Mouse (Mus musculus) hindbrain, postnatal 0 days (tissue): ENCODE results near the gene Gm26938. TPM values are rescaled to one million over a fixed set of nuclear protein-coding genes. Genes with fewer than 3 reads are reported as not detected.

Experiments
- ATAC-seq: fragments of 200-750 bp; cut with Nextera tagmentation; 2 replicates; pipeline ENCODE4 v1.8.0; 2017; ENCODE audit warnings: mild to moderate bottlenecking, moderate TSS enrichment, moderate library complexity
- DNase-seq: peaks from one replicate; pipeline ENCODE4 v3.0.0-alpha.2; 2015; ENCODE audit warnings: low spot score
- H3K27ac ChIP-seq: fragments of 300-500 bp; sonication (generic); 2 replicates; pipeline ENCODE4 v1.5.1; 2014; ENCODE audit warnings: mild to moderate bottlenecking
- H3K27me3 ChIP-seq: fragments of 300-500 bp; sonication (generic); 2 replicates; pipeline ENCODE4 v1.6.1; 2014; ENCODE audit warnings: low read length, mixed read lengths; ENCODE audit not compliant: insufficient read depth
- H3K36me3 ChIP-seq: fragments of 300-500 bp; sonication (generic); 2 replicates; pipeline ENCODE4 v1.6.1; 2014; ENCODE audit warnings: low read length, mixed read lengths; ENCODE audit not compliant: insufficient read depth
- H3K4me1 ChIP-seq: fragments of 300-500 bp; sonication (generic); 2 replicates; pipeline ENCODE4 v1.6.1; 2014; ENCODE audit warnings: antibody characterized with exemption, low read length, mixed read lengths; ENCODE audit not compliant: insufficient read depth
- H3K4me2 ChIP-seq: fragments of 300-500 bp; sonication (generic); 2 replicates; pipeline ENCODE4 v1.6.1; 2014; ENCODE audit warnings: low read depth, mild to moderate bottlenecking, low read length, moderate library complexity, mixed read lengths
- H3K4me3 ChIP-seq: fragments of 300-500 bp; sonication (generic); 2 replicates; pipeline ENCODE4 v1.5.1; 2014; ENCODE audit warnings: low read length
- H3K9ac ChIP-seq: fragments of 300-500 bp; sonication (generic); replicated peaks from 2 replicates; pipeline ENCODE4 v1.6.1; 2014; ENCODE audit warnings: mild to moderate bottlenecking, low read length, moderate library complexity, mixed read lengths
- H3K9me3 ChIP-seq: fragments of 300-500 bp; sonication (generic); 2 replicates; pipeline ENCODE4 v1.6.1; 2016; ENCODE audit warnings: low read length, mixed read lengths
- CTCF ChIP-seq: IDR thresholded peaks from 2 replicates; pipeline ENCODE4 v1.5.1; 2016; ENCODE audit warnings: antibody characterized with exemption, control low read depth, low read depth
- WGBS: fragments of 180-500 bp; shearing (Covaris S2); extraction: QIAGEN DNeasy Blood & Tissue Kit; methylation state at CpG from one replicate; pipeline ENCODE4 v1.1.7; 2014; 5-methylcytosine and 5-hydroxymethylcytosine counted together
- polyA plus RNA-seq: library from polyadenylated mRNA; unstranded; fragments of >200 nt; fragmentation: Nextera tagmentation; extraction: Ambion mirVana; gene quantifications from 2 replicates; pipeline ENCODE4 v1.2.1, GENCODE M21; 2015
- total RNA-seq: library from RNA; depleted of rRNA; stranded (reverse); fragments of >200 nt; gene quantifications from 2 replicates; pipeline ENCODE4 v1.2.3, GENCODE M21; 2014

Gene Gm26938
- total and polyA plus RNA-seq, 2 experiments from 2014 or later, result not detected

DNA sequence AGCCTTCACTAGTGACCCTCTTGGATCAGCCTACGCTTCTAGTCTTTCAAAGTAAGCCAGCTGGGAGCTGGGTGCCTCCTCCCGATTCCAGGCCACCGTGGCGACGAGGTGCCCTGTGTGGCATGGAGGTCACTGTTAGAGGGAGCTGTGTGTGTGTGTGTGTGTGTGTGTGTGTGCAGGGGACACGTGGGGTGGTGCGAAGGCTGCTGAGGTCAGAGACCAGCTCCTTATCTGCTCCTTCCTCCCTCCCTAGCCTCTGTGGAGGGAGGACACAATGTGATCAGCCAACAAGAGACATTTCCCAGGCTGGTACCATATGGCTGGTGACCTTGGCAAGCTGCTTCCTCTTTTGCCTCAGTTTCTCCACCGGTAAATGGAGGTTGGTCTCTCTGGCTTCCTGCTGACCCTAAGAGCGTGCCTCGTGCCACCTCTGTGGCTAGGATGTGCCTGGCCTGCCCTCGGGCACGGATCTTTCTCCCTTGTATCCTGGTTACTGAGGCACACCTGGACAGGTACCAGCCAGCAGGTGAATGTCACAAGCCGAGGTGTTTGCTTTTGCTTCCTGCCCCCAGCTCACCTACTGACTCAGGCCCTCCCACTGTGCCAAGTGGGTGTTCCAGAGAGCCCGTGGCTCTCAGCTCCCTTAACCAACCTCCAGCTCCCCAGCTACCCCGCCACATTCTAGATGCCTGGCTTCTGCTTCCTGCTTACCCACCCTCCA, 14.4 kb downstream of the Gm26938 start:
- Histone ChIP-seq H3K27me3 (no peaks in the 10 kb centered on the region; the same call in 1 of the 2 replicates), H3K4me2 (no peak overlapping the region), H3K27ac (no peak overlapping the region), H3K4me3 (no peak overlapping the region), H3K9me3 (no peaks in the 10 kb centered on the region), H3K4me1 (no peaks in the 10 kb centered on the region), H3K36me3 (no peaks in the 10 kb centered on the region), H3K9ac (no peak overlapping the region)
- ATAC-seq, result no peak
- WGBS, result 75% methylated on average over 14 of the region's 15 CpGs
- no peak for TF ChIP-seq CTCF
- no peak for DNase-seq

DNA sequence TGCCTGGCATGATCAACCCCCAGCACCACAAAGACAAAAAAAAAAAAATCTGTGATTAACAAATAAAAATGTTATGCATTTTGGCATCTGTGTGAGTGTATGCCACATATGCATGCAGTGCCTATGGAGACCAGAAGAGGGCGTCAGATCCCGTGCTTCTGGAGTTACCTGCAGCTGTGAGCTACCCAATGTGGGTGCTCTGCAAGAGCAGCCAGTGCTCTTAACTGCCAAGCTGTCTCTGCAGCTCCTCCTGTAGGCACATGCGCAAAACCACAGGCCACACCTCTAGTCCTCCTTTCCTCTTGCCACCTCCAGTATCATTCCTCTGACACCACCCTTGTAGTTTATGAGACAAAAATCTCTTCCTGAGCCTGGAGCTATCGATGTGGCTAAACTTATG, 16.8 kb downstream of the Gm26938 start:
- H3K9me3 ChIP-seq, result no peaks in the 10 kb centered on the region
- WGBS, result 69% methylated on average over 4 of the region's 4 CpGs
- no peak overlapping the region for H3K27ac ChIP-seq
- H3K36me3 ChIP-seq, result no peaks in the 10 kb centered on the region
- H3K9ac ChIP-seq, result no peak overlapping the region
- no peaks in the 10 kb centered on the region for H3K4me1 ChIP-seq
- ATAC-seq (no peak), DNase-seq (no peak)
- H3K4me2 ChIP-seq, result no peak overlapping the region
- peak; percentile 34; the same call in 1 of the 2 replicates for TF ChIP-seq CTCF
- no peak overlapping the region for H3K4me3 ChIP-seq
- no peaks in the 10 kb centered on the region; the same call in 1 of the 2 replicates for H3K27me3 ChIP-seq

DNA sequence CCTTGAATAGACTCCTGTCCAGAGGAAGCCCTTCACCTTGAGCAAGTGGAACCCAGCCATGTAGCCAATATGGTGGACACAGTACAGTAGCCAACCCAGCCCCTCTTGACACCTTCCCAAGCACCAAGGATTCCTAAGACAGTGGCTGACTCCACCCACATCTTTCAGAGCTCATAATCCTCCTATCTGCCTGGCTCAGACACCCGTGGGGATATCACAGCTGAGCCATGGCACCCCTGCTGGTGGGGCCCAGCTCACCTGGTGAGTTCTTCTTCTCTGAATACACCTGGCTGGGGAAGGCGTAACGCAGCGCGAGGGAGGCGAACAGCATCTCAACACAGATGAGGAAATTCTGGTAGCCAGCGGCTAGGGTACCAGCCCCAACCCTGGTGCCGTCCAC, 20.3 kb downstream of the Gm26938 start:
- no peaks in the 10 kb centered on the region for H3K27me3 ChIP-seq
- 0 out of 2 replicates have a peak, but pooled peaks cover 3% of the 10 kb centered on the region for H3K36me3 ChIP-seq
- no peak overlapping the region for H3K4me3 ChIP-seq
- no peaks in the 10 kb centered on the region for H3K4me1 ChIP-seq
- no peak overlapping the region for H3K9ac ChIP-seq
- DNase-seq (no peak), ATAC-seq (no peak)
- WGBS, result 88% methylated on average over 8 of the region's 8 CpGs
- no peak overlapping the region for H3K4me2 ChIP-seq
- TF ChIP-seq CTCF, result no peak
- no peak overlapping the region for H3K27ac ChIP-seq
- H3K9me3 ChIP-seq, result no peaks in the 10 kb centered on the region

DNA sequence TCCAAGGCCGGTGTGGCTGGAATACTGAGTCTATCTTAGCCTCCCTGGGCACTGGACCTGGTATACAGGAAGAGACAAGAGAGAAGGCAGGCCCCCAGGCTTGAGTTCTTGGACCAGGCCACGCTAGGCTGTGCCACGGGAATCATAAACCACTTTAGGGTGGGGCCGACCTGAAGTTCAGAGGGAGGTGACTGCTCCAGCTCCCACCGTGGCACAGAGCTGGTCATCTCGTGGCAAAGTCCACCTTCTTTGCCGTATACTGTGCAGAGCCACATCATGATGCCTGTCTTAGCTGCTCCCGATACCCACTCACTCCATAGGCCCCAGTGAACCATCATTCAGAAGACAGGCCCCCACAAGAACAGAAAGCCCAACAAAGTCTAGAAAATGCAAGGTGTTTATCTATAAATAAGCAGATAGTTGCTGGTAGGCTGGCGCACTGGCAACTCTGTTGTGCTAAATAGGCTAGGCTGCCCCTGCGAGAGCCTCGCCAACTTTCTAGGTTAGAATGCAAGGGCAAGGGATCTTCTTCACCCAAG, 21.6 kb downstream of the Gm26938 start:
- DNase-seq (no peak), ATAC-seq (no peak)
- no peak for TF ChIP-seq CTCF
- H3K27me3 ChIP-seq, result no peaks in the 10 kb centered on the region
- H3K36me3 ChIP-seq, result peaks cover 15% of the 10 kb centered on the region; the same call in 1 of the 2 replicates
- no peak overlapping the region for H3K9ac ChIP-seq
- H3K4me2 ChIP-seq, result no peak overlapping the region
- no peak overlapping the region for H3K27ac ChIP-seq
- no peak overlapping the region for H3K4me3 ChIP-seq
- WGBS, result 92% methylated on average over 11 of the region's 11 CpGs
- H3K9me3 ChIP-seq, result no peaks in the 10 kb centered on the region
- H3K4me1 ChIP-seq, result no peaks in the 10 kb centered on the region

DNA sequence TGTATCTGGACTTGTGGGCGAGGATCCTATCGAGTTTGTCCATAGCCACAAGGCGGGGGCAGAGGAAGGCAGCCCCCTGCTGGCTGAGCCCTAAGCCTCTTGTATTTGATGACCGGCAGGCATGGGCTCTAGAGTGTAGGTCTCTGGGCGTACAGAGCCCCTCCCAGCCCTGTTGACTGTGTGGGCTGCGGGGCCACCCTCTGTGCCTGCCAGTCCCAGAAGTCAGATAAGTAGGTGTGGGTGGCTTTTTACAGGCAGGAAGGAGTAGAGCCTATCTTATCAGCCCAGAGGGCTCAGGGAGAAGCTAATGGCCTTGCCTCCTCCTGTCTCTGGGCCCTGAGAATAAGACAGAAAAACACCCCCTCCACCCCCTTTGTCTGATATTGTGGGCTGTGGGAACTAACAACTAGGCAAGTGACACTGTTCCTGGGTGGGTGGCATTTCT, 22.1 kb downstream of the Gm26938 start:
- Histone ChIP-seq H3K4me1 (peaks cover 3% of the 10 kb centered on the region; the same call in 1 of the 2 replicates), H3K36me3 (peaks cover 16% of the 10 kb centered on the region; the same call in 1 of the 2 replicates), H3K27ac (no peak overlapping the region), H3K4me2 (no peak overlapping the region), H3K9me3 (no peaks in the 10 kb centered on the region), H3K27me3 (no peaks in the 10 kb centered on the region), H3K9ac (no peak overlapping the region), H3K4me3 (no peak overlapping the region)
- ATAC-seq (no peak; the same call in 1 of the 2 replicates), DNase-seq (no peak)
- no peak; the same call in none of the 2 replicates for TF ChIP-seq CTCF
- 11% methylated on average over 6 of the region's 6 CpGs for WGBS

DNA sequence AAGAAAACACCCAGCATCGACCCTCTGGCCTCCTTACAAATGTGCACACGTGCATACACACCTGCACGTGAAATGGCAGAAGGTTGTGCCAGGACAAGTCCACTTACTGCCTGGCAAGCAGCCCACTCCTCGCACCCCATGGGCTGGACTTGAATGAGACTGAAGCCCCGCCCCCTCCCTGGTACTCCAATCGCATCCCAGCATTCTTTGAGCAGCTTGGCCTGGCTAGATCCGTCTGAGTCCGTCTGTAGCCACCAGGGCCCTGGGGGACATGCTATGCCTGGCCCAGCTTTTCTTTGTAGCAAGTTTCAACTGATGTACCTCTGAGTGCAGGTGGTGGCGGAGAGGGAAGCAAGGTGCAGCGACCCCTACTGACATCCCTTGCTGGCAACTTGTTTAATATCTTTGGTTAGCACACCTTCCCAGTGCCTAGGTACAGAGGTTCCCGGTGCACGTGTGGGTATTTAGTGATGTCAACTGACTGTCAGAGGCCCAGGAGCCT, 22.6 kb downstream of the Gm26938 start:
- Histone ChIP-seq H3K9ac (no peak overlapping the region), H3K9me3 (no peaks in the 10 kb centered on the region), H3K4me1 (peaks cover 7% of the 10 kb centered on the region), H3K4me3 (no peak overlapping the region), H3K27ac (no peak overlapping the region), H3K36me3 (peaks cover 16% of the 10 kb centered on the region; the same call in 1 of the 2 replicates), H3K27me3 (no peaks in the 10 kb centered on the region), H3K4me2 (no peak overlapping the region)
- ATAC-seq (peak; percentile 53), DNase-seq (peak; percentile 66)
- peak; percentile 48 for TF ChIP-seq CTCF
- WGBS, result 7% methylated on average over 12 of the region's 12 CpGs
